Mouse (Mus musculus): ENCODE measurements around the gene Cdkl4. TPM values are rescaled to one million over a fixed set of nuclear protein-coding genes. Genes with fewer than 3 reads are reported as not detected.

The Cdkl4 gene
- polyA plus RNA-seq, 1 experiment from 2014 or later: 1.0 TPM

GRCm38 (mm10) chr17:80523231-80523630 is 54.4 kb downstream of the Cdkl4 start:
- WGBS: 89% methylated on average over 3 of the region's 3 CpGs
- no peak for DNase-seq (ENCODE audit: low spot score)
- Histone ChIP-seq H3K27ac (replicated peaks) (no peak overlapping the region), H3K9me3 (no peaks in the 10 kb centered on the region), H3K27me3 (replicated peaks; ENCODE audit: low read depth, poor library complexity, severe bottlenecking) (no peaks in the 10 kb centered on the region), H3K4me3 (no peak overlapping the region), H3K36me3 (replicated peaks) (no peaks in the 10 kb centered on the region), H3K4me1 (no peaks in the 10 kb centered on the region)

DNA sequence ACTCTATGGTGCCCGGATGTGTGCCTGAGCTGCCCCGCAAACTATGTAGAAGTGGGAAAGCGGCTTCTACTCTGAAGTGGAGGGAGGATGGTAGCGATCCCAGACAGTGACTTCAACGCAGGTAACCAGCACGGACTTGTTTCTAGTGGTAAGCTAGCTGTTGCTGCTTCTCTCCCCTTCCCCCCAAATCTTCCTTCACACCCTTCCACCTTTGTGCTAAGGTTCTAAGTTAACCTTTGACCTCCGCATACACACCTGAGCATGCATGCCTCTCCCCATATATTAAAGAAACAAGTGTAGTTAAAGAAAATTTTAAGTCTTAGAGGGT is 55.4 kb downstream of the Cdkl4 start:
- Histone ChIP-seq H3K27me3 (replicated peaks; ENCODE audit: low read depth, poor library complexity, severe bottlenecking) (no peaks in the 10 kb centered on the region), H3K4me3 (no peak overlapping the region), H3K4me1 (no peaks in the 10 kb centered on the region), H3K9me3 (no peaks in the 10 kb centered on the region), H3K27ac (replicated peaks) (no peak overlapping the region), H3K36me3 (replicated peaks) (no peaks in the 10 kb centered on the region)
- 59% methylated on average over 7 of the region's 7 CpGs for WGBS
- no peak for DNase-seq (ENCODE audit: low spot score)

DNA sequence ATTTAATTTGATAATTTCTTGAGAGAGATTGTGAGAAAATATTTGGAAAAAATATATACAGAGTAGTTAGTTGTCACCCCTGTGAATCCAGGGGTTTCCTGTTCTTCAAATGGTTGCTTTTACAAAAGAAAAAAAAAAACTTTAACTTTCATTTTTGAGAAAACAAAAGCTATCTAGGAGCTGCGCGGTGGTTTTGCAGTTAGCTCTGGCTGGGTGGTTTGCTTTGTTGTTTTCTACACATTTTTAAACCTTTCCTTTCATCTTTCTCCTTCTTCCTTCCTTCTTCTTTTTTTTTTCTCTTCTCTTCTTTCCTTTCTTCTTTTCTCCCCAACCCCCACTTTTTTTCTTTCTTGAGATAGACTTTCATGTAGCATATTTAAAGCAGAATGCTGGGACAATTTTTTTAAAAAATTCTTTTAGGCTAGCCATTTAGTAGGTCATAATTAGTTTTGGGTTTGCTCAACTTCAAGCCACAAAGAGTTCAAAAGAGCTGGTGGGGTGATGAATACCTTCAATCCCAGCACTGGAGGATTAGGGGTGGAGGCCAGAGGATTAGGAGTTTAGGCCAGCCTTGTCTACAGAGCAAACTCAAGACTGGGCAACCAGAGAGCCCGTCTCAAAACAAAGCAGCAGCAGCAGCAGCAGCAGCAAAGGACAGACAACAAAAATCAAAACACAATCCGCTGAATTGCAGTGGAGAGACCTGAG is 55.9 kb downstream of the Cdkl4 start:
- WGBS: 46% methylated on average over 4 of the region's 4 CpGs
- H3K27me3 ChIP-seq (replicated peaks; ENCODE audit: low read depth, poor library complexity, severe bottlenecking): no peaks in the 10 kb centered on the region
- no peak overlapping the region for H3K27ac ChIP-seq (replicated peaks)

DNA sequence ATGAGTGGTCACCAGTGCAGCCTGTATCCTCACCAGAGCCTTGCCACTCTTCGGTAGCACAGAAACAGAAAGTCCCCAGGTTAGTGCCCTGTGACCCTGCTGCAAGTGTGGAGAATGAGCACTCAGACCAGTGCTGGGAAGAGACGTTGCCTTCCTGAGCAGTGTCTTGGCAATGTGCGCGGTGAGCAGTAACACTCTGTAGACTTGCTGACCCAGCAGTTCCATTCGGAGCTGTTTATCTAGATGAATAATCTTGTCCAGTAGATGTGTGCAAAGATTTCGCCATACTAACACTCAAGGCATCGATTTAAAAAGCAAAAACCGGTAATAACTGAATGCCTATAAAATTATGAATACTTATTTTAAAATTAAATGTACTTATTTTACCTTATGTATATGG is 57.1 kb downstream of the Cdkl4 start:
- Histone ChIP-seq H3K27ac (replicated peaks) (no peak overlapping the region), H3K4me1 (no peaks in the 10 kb centered on the region), H3K9me3 (no peaks in the 10 kb centered on the region), H3K4me3 (no peak overlapping the region), H3K36me3 (replicated peaks) (no peaks in the 10 kb centered on the region), H3K27me3 (replicated peaks; ENCODE audit: low read depth, poor library complexity, severe bottlenecking) (no peaks in the 10 kb centered on the region)
- 85% methylated on average over 8 of the region's 8 CpGs for WGBS
- DNase-seq (ENCODE audit: low spot score): no peak

More for the DNA sequence above, 55.9 kb downstream of the Cdkl4 start:
- H3K4me1 ChIP-seq: no peaks in the 10 kb centered on the region
- H3K4me3 ChIP-seq: no peak overlapping the region
- no peak for DNase-seq (ENCODE audit: low spot score)
- H3K9me3 ChIP-seq: no peaks in the 10 kb centered on the region
- no peaks in the 10 kb centered on the region for H3K36me3 ChIP-seq (replicated peaks)

DNA sequence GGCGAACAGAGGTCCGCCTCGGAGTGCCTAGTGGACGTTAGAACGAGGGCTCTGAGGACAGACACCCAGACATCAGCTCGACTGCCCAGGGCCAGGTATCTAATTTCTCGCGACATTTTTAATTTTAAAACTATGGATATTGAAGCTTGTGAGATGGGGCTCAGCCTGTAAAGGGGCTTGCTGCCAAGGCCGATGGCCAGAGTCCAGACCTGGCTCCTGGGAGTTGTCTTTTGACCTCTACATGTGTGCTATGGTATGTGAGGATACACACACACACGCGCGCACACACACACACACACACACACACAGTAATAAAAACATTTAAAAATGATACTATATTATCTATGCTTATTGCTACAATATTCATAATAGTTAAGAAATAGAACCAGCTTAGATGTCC is 58.8 kb downstream of the Cdkl4 start:
- no peak for DNase-seq (ENCODE audit: low spot score)
- H3K36me3 ChIP-seq (replicated peaks): no peaks in the 10 kb centered on the region
- H3K4me3 ChIP-seq: no peak overlapping the region
- no peaks in the 10 kb centered on the region for H3K27me3 ChIP-seq (replicated peaks; ENCODE audit: low read depth, poor library complexity, severe bottlenecking)
- H3K9me3 ChIP-seq: no peaks in the 10 kb centered on the region
- no peak overlapping the region for H3K27ac ChIP-seq (replicated peaks)
- 94% methylated on average over 12 of the region's 12 CpGs for WGBS
- H3K4me1 ChIP-seq: no peaks in the 10 kb centered on the region

GRCm38 (mm10) chr17:80517244-80517643 is 60.4 kb downstream of the Cdkl4 start:
- Histone ChIP-seq H3K9me3 (no peaks in the 10 kb centered on the region), H3K4me3 (no peak overlapping the region), H3K27me3 (replicated peaks; ENCODE audit: low read depth, poor library complexity, severe bottlenecking) (no peaks in the 10 kb centered on the region), H3K27ac (replicated peaks) (no peak overlapping the region), H3K4me1 (no peaks in the 10 kb centered on the region), H3K36me3 (replicated peaks) (no peaks in the 10 kb centered on the region)
- 82% methylated on average over 9 of the region's 9 CpGs for WGBS
- DNase-seq (ENCODE audit: low spot score): no peak

DNA sequence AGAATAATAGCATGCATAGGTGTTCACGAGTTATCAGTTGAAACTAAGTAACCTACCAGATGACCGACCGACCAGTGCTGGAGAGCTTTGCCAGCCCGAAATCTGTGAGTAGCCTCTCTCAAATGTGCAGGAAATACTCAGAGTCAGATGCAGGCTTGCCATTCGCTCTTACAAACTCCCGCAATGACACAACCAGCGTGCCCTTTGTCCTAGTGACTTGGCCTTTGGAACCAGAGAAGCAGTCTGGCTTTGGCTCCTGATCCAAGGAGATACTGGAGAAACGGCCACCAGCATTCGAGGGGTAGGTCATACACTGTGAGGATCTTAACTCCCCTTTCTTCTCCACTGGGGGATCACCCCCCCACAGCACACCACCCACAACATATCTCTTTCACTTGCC is 61.7 kb downstream of the Cdkl4 start:
- WGBS: 89% methylated on average over 9 of the region's 9 CpGs
- no peak for DNase-seq (ENCODE audit: low spot score)

DNA sequence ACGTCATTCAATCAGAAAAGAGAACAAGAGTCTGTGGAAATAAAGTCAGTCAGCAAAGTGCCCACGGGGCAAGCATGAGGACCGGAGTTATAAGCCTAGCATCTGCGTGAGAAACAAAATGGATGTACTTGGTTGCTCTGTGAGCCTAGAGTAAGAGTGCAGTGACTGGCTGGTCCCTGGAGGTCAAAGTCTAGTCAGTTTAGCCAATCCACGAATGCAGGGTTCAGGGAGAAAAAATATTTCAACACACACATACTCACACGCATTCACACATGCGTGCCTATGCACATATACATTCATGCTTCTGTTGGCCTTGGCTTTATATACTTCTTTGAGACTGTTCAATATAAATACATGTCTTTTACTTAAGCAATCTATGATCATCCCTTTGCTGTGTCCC is 62.1 kb downstream of the Cdkl4 start:
- DNase-seq (ENCODE audit: low spot score): no peak
- Histone ChIP-seq H3K27ac (replicated peaks) (no peak overlapping the region), H3K4me1 (no peaks in the 10 kb centered on the region), H3K36me3 (replicated peaks) (no peaks in the 10 kb centered on the region), H3K27me3 (replicated peaks; ENCODE audit: low read depth, poor library complexity, severe bottlenecking) (no peaks in the 10 kb centered on the region), H3K9me3 (no peaks in the 10 kb centered on the region), H3K4me3 (no peak overlapping the region)
- WGBS: 90% methylated on average over 7 of the region's 7 CpGs

More for the DNA sequence above, 61.7 kb downstream of the Cdkl4 start:
- H3K27me3 ChIP-seq (replicated peaks; ENCODE audit: low read depth, poor library complexity, severe bottlenecking): no peaks in the 10 kb centered on the region
- H3K27ac ChIP-seq (replicated peaks): no peak overlapping the region
- H3K9me3 ChIP-seq: no peaks in the 10 kb centered on the region
- H3K36me3 ChIP-seq (replicated peaks): no peaks in the 10 kb centered on the region
- no peak overlapping the region for H3K4me3 ChIP-seq
- H3K4me1 ChIP-seq: no peaks in the 10 kb centered on the region

GRCm38 (mm10) chr17:80513766-80514165 is 63.8 kb downstream of the Cdkl4 start:
- Histone ChIP-seq H3K27ac (replicated peaks) (no peak overlapping the region), H3K4me3 (no peak overlapping the region), H3K36me3 (replicated peaks) (no peaks in the 10 kb centered on the region), H3K9me3 (no peaks in the 10 kb centered on the region), H3K4me1 (no peaks in the 10 kb centered on the region), H3K27me3 (replicated peaks; ENCODE audit: low read depth, poor library complexity, severe bottlenecking) (no peaks in the 10 kb centered on the region)
- WGBS: 86% methylated on average over 8 of the region's 8 CpGs
- no peak for DNase-seq (ENCODE audit: low spot score)

DNA sequence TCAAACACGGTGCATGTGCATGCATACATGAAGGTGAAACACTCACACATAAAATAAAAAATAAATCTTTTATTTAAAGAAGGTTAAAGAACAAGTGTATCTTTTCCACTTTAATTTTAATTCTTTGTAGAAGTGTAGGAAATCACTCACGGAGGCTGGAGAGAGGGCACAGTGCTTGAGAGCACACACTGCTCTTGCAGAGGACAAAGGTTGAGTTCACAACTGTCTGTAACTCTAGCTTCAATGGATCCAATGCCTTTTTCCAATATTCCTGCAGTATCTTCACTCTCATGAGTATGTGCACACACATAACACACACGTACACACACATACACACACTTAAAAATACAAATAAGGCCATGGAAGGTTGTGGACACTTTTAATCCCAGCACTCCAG is 67.2 kb downstream of the Cdkl4 start:
- no peak overlapping the region for H3K4me3 ChIP-seq
- 78% methylated on average over 3 of the region's 3 CpGs for WGBS
- H3K36me3 ChIP-seq (replicated peaks): no peaks in the 10 kb centered on the region
- no peaks in the 10 kb centered on the region for H3K27me3 ChIP-seq (replicated peaks; ENCODE audit: low read depth, poor library complexity, severe bottlenecking)
- H3K4me1 ChIP-seq: no peaks in the 10 kb centered on the region
- no peak overlapping the region for H3K27ac ChIP-seq (replicated peaks)
- H3K9me3 ChIP-seq: no peaks in the 10 kb centered on the region
- DNase-seq (ENCODE audit: low spot score): no peak

- WGBS: 46% methylated on average over 4 of the region's 4 CpGs
Measured at GRCm38 (mm10) chr17:80509494-80510458, 67.8 kb downstream of the Cdkl4 start.

DNA sequence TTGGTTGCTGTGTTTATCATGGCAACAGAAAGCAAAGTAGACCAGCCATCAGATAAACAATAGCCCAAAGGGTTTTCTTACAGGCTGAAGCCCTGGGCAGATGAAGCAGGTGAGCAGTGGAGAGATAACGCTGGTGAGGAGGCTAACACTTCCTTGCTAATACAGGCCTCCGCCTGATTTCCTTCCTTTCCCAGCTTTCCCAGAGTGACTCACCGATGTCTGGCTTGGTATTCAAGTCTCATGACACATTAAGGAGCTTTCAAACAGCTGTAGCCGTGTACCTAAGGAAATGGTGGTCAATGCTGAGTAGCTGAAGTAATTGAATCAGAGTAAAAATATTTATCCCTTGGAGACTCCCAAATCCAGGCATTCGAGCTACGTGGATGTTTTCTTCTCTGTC is 71.8 kb downstream of the Cdkl4 start:
- DNase-seq (ENCODE audit: low spot score): no peak
- H3K27ac ChIP-seq (replicated peaks): no peak overlapping the region
- H3K4me1 ChIP-seq: peaks cover 6% of the 10 kb centered on the region; the same call in 1 of the 2 replicates
- no peaks in the 10 kb centered on the region for H3K27me3 ChIP-seq (replicated peaks; ENCODE audit: low read depth, poor library complexity, severe bottlenecking)
- no peak overlapping the region for H3K4me3 ChIP-seq
- H3K36me3 ChIP-seq (replicated peaks): no peaks in the 10 kb centered on the region
- WGBS: 85% methylated on average over 6 of the region's 6 CpGs
- H3K9me3 ChIP-seq: no peaks in the 10 kb centered on the region

More at GRCm38 (mm10) chr17:80509494-80510458, 67.8 kb downstream of the Cdkl4 start:
- Histone ChIP-seq H3K4me1 (no peaks in the 10 kb centered on the region), H3K36me3 (replicated peaks) (no peaks in the 10 kb centered on the region), H3K27me3 (replicated peaks; ENCODE audit: low read depth, poor library complexity, severe bottlenecking) (no peaks in the 10 kb centered on the region), H3K9me3 (no peaks in the 10 kb centered on the region), H3K4me3 (no peak overlapping the region), H3K27ac (replicated peaks) (no peak overlapping the region)
- DNase-seq (ENCODE audit: low spot score): no peak

DNA sequence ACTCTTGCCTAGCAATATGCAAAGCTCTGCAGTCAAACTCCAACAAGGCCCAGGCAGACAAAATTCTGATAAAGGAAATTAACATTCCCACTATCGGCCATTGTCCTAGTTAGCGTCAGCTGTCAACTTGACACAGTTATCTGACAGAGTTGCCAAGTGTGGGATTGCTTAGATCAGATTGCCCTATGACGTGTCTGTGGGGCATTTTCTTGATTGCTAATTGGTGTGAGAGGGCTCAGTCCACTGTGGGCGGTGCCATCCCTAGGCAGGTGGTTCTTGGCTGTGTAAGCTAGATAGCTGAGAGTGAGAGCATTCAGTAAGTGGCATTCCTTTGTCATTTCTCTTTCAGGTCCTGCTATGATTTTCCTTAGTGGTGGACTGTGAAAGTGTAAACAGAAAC is 72.3 kb downstream of the Cdkl4 start:
- DNase-seq (ENCODE audit: low spot score): no peak
- H3K27me3 ChIP-seq (replicated peaks; ENCODE audit: low read depth, poor library complexity, severe bottlenecking): no peaks in the 10 kb centered on the region
- 87% methylated on average over 4 of the region's 4 CpGs for WGBS
- H3K4me3 ChIP-seq: no peak overlapping the region
- H3K27ac ChIP-seq (replicated peaks): no peak overlapping the region
- no peaks in the 10 kb centered on the region for H3K9me3 ChIP-seq
- H3K36me3 ChIP-seq (replicated peaks): no peaks in the 10 kb centered on the region
- H3K4me1 ChIP-seq: peaks cover 6% of the 10 kb centered on the region; the same call in 1 of the 2 replicates

Measured in embryonic facial prominence, embryonic 10.5 days (tissue).